Mouse (Mus musculus): Measurements from ENCODE around the gene B3gnt8. TPM values are rescaled to one million over a fixed set of nuclear protein-coding genes. Genes with fewer than 3 reads are reported as not detected.

Gene B3gnt8
- polyA plus RNA-seq, 1 experiment from 2014 or later = 5.9 TPM

GRCm38 (mm10) chr7:25670096-25670495 lies 43.6 kb downstream of the B3gnt8 start:
- H3K27me3 ChIP-seq = peaks cover 25% of the 10 kb centered on the region
- no peak overlapping the region for H3K9ac ChIP-seq
- peaks cover 7% of the 10 kb centered on the region for H3K4me1 ChIP-seq
- H3K4me2 ChIP-seq = no peak overlapping the region
- WGBS = 87% methylated on average over 4 of the region's 4 CpGs
- no peak overlapping the region for H3K27ac ChIP-seq
- H3K36me3 ChIP-seq = peaks cover 42% of the 10 kb centered on the region
- ATAC-seq (ENCODE audit: insufficient number of reproducible peaks, insufficient read depth, low FRiP score, low TSS enrichment, low read depth) = no peak
- H3K4me3 ChIP-seq = no peak overlapping the region
- no peaks in the 10 kb centered on the region for H3K9me3 ChIP-seq

- H3K9ac ChIP-seq = no peak overlapping the region
- H3K27ac ChIP-seq = no peak overlapping the region
- H3K27me3 ChIP-seq = peaks cover 39% of the 10 kb centered on the region
- 73% methylated on average over 2 of the region's 2 CpGs for WGBS
- H3K36me3 ChIP-seq = peaks cover 31% of the 10 kb centered on the region
- no peak for ATAC-seq (ENCODE audit: insufficient number of reproducible peaks, insufficient read depth, low FRiP score, low TSS enrichment, low read depth)
- H3K4me1 ChIP-seq = peaks cover 13% of the 10 kb centered on the region
- no peaks in the 10 kb centered on the region for H3K9me3 ChIP-seq
- no peak overlapping the region for H3K4me3 ChIP-seq
- H3K4me2 ChIP-seq = no peak overlapping the region
These were observed 45.2 kb downstream of the B3gnt8 start for GRCm38 (mm10) chr7:25671686-25672085.

DNA sequence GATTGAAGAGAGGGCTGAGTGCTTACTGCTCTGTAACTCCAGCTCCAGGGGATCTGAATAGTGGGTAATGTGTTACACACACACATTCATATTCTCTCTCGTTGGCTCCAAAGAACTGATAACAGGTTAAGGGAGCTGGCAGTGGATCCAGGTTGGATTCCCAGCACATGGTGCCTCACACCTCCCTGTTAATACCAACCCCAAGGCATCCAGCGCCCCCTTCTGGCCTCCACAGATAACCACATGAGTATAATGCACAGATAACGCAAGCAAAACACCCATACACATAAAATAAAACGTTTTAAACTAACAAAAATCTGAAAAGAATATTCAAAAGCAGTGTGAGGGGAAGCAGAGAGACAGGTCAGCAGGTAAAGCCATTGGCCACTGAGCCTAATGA lies 46.0 kb downstream of the B3gnt8 start:
- H3K9ac ChIP-seq = no peak overlapping the region
- peaks cover 24% of the 10 kb centered on the region for H3K36me3 ChIP-seq
- peaks cover 40% of the 10 kb centered on the region for H3K27me3 ChIP-seq
- no peak overlapping the region for H3K4me2 ChIP-seq
- peaks cover 16% of the 10 kb centered on the region for H3K4me1 ChIP-seq
- no peak overlapping the region for H3K27ac ChIP-seq
- no peak overlapping the region for H3K4me3 ChIP-seq
- no peaks in the 10 kb centered on the region for H3K9me3 ChIP-seq
- no peak for ATAC-seq (ENCODE audit: insufficient number of reproducible peaks, insufficient read depth, low FRiP score, low TSS enrichment, low read depth)
- 55% methylated on average over 4 of the region's 4 CpGs for WGBS

GRCm38 (mm10) chr7:25674297-25674696 lies 47.8 kb downstream of the B3gnt8 start:
- Histone ChIP-seq H3K36me3 (peaks cover 5% of the 10 kb centered on the region; the same call in 1 of the 2 replicates), H3K27ac (no peak overlapping the region), H3K9me3 (no peaks in the 10 kb centered on the region), H3K4me3 (no peak overlapping the region), H3K9ac (peak overlapping the region; percentile 66; the same call in 1 of the 2 replicates), H3K4me1 (peaks cover 16% of the 10 kb centered on the region), H3K27me3 (peaks cover 54% of the 10 kb centered on the region), H3K4me2 (peak overlapping the region; percentile 65; the same call in 1 of the 2 replicates)
- 27% methylated on average over 9 of the region's 9 CpGs for WGBS
- no peak for ATAC-seq (ENCODE audit: insufficient number of reproducible peaks, insufficient read depth, low FRiP score, low TSS enrichment, low read depth)

GRCm38 (mm10) chr7:25674719-25675300 lies 48.4 kb downstream of the B3gnt8 start, which contains the start of gene Tmem91:
Gene Tmem91, minus strand, starts transcription at chr7:25675166.
- H3K9me3 ChIP-seq = no peaks in the 10 kb centered on the region
- H3K4me1 ChIP-seq = peaks cover 16% of the 10 kb centered on the region
- H3K9ac ChIP-seq = peak within 1 kb of the TSS; percentile 66
- H3K4me3 ChIP-seq = peak within 1 kb of the TSS; percentile 37
- H3K4me2 ChIP-seq = peak within 1 kb of the TSS; percentile 65
- H3K36me3 ChIP-seq = peaks cover under 1% of the 10 kb centered on the region; the same call in 1 of the 2 replicates
- peaks cover 57% of the 10 kb centered on the region for H3K27me3 ChIP-seq
- 3% methylated on average over 29 of the region's 29 CpGs for WGBS
- no peak within 1 kb of the TSS for H3K27ac ChIP-seq
- ATAC-seq (ENCODE audit: insufficient number of reproducible peaks, insufficient read depth, low FRiP score, low TSS enrichment, low read depth) = no peak

DNA sequence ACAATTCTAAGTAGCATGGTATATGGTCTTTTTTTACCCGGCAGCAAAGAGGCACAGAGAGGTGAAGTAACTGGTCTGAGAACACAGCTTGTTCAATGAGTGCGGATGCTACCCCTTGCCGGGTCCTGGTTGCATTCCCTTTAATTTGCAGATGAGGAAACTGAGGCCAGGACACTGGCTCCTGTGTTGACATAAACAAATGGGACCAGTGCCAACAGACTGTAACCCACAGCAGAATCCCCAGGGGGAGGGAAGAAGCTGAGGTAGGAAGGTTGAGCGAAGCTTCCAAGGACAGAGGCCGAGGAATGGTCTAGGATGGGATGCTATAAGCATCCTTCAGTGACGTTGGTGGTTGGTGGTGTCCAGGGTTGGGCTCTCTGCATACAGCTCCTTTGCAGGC lies 49.0 kb downstream of the B3gnt8 start:
- Histone ChIP-seq H3K4me3 (peak overlapping the region; percentile 37; the same call in 1 of the 2 replicates), H3K27ac (no peak overlapping the region), H3K9me3 (no peaks in the 10 kb centered on the region), H3K4me1 (peaks cover 21% of the 10 kb centered on the region), H3K4me2 (peak overlapping the region; percentile 65), H3K27me3 (peaks cover 57% of the 10 kb centered on the region), H3K36me3 (no peaks in the 10 kb centered on the region), H3K9ac (peak overlapping the region; percentile 66; the same call in 1 of the 2 replicates)
- WGBS = 43% methylated on average over 6 of the region's 6 CpGs
- ATAC-seq (ENCODE audit: insufficient number of reproducible peaks, insufficient read depth, low FRiP score, low TSS enrichment, low read depth) = no peak

DNA sequence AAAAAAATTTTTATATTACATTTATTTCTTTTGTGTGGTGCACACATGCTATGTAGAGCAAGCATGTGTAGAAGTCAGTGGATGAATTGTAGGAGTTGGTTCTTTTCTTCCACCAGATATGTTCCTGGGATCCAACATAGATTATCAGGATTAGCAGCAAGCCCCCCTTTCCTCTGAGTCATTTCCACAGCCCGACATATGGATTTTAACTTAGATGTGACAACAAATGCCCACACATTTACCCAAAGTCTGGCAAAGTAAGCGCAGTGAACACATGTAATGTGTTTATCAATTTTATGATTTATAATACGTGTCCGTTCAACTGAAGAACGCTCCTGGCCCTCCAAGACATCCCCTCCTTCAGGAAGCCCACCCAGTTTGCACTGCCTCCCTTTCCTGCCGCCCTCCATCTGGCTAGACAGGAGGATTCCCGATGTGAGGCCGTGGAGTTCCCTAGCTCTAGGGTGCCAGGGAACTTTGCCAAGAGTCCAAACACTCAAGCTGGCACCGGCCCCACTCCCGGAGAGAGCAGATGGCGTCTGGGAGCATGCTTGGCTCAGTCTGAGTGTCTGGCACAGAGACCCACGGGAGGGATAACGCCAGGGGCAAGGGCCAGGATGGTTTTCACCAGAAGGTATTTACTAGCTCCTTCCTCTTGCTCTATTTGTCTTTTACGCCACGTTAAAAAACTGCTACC lies 49.8 kb downstream of the B3gnt8 start:
- Histone ChIP-seq H3K27me3 (peaks cover 57% of the 10 kb centered on the region), H3K27ac (no peak overlapping the region), H3K4me1 (peaks cover 24% of the 10 kb centered on the region), H3K9me3 (no peaks in the 10 kb centered on the region), H3K9ac (no peak overlapping the region), H3K4me3 (no peak overlapping the region), H3K4me2 (peak overlapping the region; percentile 9; the same call in 1 of the 2 replicates), H3K36me3 (no peaks in the 10 kb centered on the region)
- ATAC-seq (ENCODE audit: insufficient number of reproducible peaks, insufficient read depth, low FRiP score, low TSS enrichment, low read depth) = no peak
- WGBS = 63% methylated on average over 15 of the region's 15 CpGs

- peaks cover 57% of the 10 kb centered on the region for H3K27me3 ChIP-seq
- H3K36me3 ChIP-seq = no peaks in the 10 kb centered on the region
- H3K4me3 ChIP-seq = no peak overlapping the region
- H3K27ac ChIP-seq = no peak overlapping the region
- no peak overlapping the region for H3K9ac ChIP-seq
- H3K9me3 ChIP-seq = no peaks in the 10 kb centered on the region
- peaks cover 28% of the 10 kb centered on the region for H3K4me1 ChIP-seq
- ATAC-seq (ENCODE audit: insufficient number of reproducible peaks, insufficient read depth, low FRiP score, low TSS enrichment, low read depth) = no peak
- 91% methylated on average over 7 of the region's 7 CpGs for WGBS
- no peak overlapping the region for H3K4me2 ChIP-seq
These were observed 50.6 kb downstream of the B3gnt8 start for GRCm38 (mm10) chr7:25677013-25677412.

GRCm38 (mm10) chr7:25679971-25680370 lies 53.5 kb downstream of the B3gnt8 start:
- H3K9me3 ChIP-seq = no peaks in the 10 kb centered on the region
- H3K9ac ChIP-seq = peak overlapping the region; percentile 73; the same call in 1 of the 2 replicates

DNA sequence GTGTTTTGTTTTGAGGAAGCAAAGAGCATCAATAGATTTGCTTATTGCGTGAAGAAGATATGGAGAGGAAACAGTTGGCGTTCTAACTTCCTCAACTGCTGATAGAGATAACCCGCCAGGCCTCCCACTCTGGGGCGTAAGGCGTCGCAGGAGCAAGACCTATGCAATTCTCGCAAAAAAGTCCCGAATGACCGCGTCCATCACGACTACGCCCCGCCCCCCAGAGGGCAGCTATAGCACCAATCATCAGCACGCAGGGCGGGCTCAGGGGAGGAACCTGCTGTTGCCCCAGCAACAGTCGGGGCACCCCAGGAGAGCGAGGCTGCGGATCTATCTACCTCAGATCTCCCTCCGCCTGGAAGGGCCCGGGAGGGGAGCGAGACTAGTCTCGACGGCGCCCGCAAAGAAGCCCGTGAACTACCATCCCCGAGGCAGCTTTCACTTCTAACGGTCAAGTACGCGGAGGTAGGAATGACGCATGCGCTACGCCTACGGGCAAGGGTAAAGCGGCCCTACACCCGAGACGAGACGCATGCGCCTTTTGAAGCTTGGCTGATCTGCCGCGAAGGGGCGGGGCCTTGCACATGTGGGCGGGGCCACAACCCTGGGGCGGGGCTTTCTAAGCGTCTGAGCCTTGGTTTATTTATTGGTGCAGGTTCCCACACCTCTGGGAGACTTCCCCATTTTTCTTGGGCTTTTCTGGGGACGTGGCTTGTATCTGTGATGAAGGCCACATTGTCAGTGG lies 54.2 kb downstream of the B3gnt8 start, which contains the start of gene B9d2:
B9d2 (plus strand) TSS at position 267 of the 745 bp plus-strand sequence.
- H3K27ac ChIP-seq = peak within 1 kb of the TSS; percentile 93
- under 1% methylated on average over 46 of the region's 46 CpGs for WGBS
- peak within 1 kb of the TSS; percentile 64 for H3K4me3 ChIP-seq
- H3K27me3 ChIP-seq = peaks cover 29% of the 10 kb centered on the region
- 0 out of 2 replicates have a peak, but pooled peaks cover 3% of the 10 kb centered on the region for H3K36me3 ChIP-seq
- H3K4me1 ChIP-seq = peaks cover 27% of the 10 kb centered on the region
- peak within 1 kb of the TSS; percentile 71 for H3K4me2 ChIP-seq
- H3K9me3 ChIP-seq = no peaks in the 10 kb centered on the region
- peak; percentile 91 for ATAC-seq (ENCODE audit: insufficient number of reproducible peaks, insufficient read depth, low FRiP score, low TSS enrichment, low read depth)
- peak within 1 kb of the TSS; percentile 73 for H3K9ac ChIP-seq

More at GRCm38 (mm10) chr7:25679971-25680370, 53.5 kb downstream of the B3gnt8 start:
- Histone ChIP-seq H3K4me1 (peaks cover 26% of the 10 kb centered on the region), H3K36me3 (0 out of 2 replicates have a peak, but pooled peaks cover 3% of the 10 kb centered on the region), H3K4me3 (peak overlapping the region; percentile 64), H3K27me3 (peaks cover 33% of the 10 kb centered on the region), H3K4me2 (peak overlapping the region; percentile 71), H3K27ac (no peak overlapping the region)
- ATAC-seq (ENCODE audit: insufficient number of reproducible peaks, insufficient read depth, low FRiP score, low TSS enrichment, low read depth) = no peak
- 6% methylated on average over 6 of the region's 6 CpGs for WGBS

Data from embryonic facial prominence, embryonic 13.5 days (tissue).